Mouse (Mus musculus): ENCODE measurements around the gene Etaa1. TPM values are rescaled to one million over a fixed set of nuclear protein-coding genes. Genes with fewer than 3 reads are reported as not detected.
"Not testable (repeated sequence)": the region's sequence is repeated elsewhere in the genome, so short reads cannot be mapped to it uniquely, and the experiment has no call there.

Gene Etaa1
- polyA plus RNA-seq, 1 experiment from 2014 or later = 20.6 TPM

DNA sequence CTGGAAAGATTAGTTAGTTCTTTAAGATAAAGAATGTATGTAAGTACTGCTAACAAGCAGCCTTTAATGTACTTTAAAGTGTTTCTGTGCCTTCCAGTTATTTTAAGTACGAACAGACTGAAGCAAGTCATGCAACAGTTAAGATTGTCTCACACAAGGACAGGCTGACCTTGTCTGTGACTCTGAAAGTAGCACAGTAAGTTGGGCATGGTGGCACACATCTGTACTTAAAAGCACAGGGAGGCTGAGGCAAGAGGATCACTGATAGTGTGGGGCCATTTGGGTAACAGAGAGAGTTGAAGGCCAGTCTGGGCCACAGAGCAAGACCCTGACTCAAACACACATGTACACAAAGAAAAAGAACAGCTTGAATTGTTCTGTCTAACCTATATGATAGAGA lies 14.5 kb downstream of the Etaa1 start:
- 97% methylated on average over 1 of the region's 1 CpGs for WGBS
- no peaks in the 10 kb centered on the region for H3K27me3 ChIP-seq (ENCODE audit: control insufficient read depth, insufficient read depth, low read length)
- H3K4me3 ChIP-seq (ENCODE audit: low read depth, low read length) = no peak overlapping the region
- no peaks in the 10 kb centered on the region for H3K4me1 ChIP-seq (replicated peaks; ENCODE audit: control insufficient read depth, insufficient read depth, low read length)
- H3K36me3 ChIP-seq (ENCODE audit: control insufficient read depth, insufficient read depth, low read length) = peaks cover 3% of the 10 kb centered on the region; the same call in 1 of the 2 replicates
- ATAC-seq (replicated peaks; ENCODE audit: low FRiP score) (no peak), DNase-seq (ENCODE audit: low spot score) (no peak)
- no peak overlapping the region for H3K27ac ChIP-seq (ENCODE audit: low read depth, low read length)
- no peak overlapping the region for H3K4me2 ChIP-seq (ENCODE audit: low read depth, low read length, severe bottlenecking)
- no peaks in the 10 kb centered on the region for H3K9me3 ChIP-seq (ENCODE audit: control insufficient read depth, low read length)
- no peak overlapping the region for H3K9ac ChIP-seq (ENCODE audit: low read length)

GRCm38 (mm10) chr11:17937931-17938330 lies 15.7 kb downstream of the Etaa1 start:
- H3K27me3 ChIP-seq (ENCODE audit: control insufficient read depth, insufficient read depth, low read length) = no peaks in the 10 kb centered on the region
- H3K4me1 ChIP-seq (replicated peaks; ENCODE audit: control insufficient read depth, insufficient read depth, low read length) = no peaks in the 10 kb centered on the region
- no peaks in the 10 kb centered on the region for H3K9me3 ChIP-seq (ENCODE audit: control insufficient read depth, low read length)
- H3K4me2 ChIP-seq (ENCODE audit: low read depth, low read length, severe bottlenecking) = no peak overlapping the region
- peaks cover 3% of the 10 kb centered on the region; the same call in 1 of the 2 replicates for H3K36me3 ChIP-seq (ENCODE audit: control insufficient read depth, insufficient read depth, low read length)
- ATAC-seq (replicated peaks; ENCODE audit: low FRiP score) (no peak), DNase-seq (ENCODE audit: low spot score) (no peak)
- H3K4me3 ChIP-seq (ENCODE audit: low read depth, low read length) = no peak overlapping the region
- no peak overlapping the region for H3K27ac ChIP-seq (ENCODE audit: low read depth, low read length)
- H3K9ac ChIP-seq (ENCODE audit: low read length) = no peak overlapping the region

- no peaks in the 10 kb centered on the region for H3K9me3 ChIP-seq (ENCODE audit: control insufficient read depth, low read length)
- no peaks in the 10 kb centered on the region for H3K4me1 ChIP-seq (replicated peaks; ENCODE audit: control insufficient read depth, insufficient read depth, low read length)
- no peak overlapping the region for H3K9ac ChIP-seq (ENCODE audit: low read length)
- H3K4me2 ChIP-seq (ENCODE audit: low read depth, low read length, severe bottlenecking) = no peak overlapping the region
- DNase-seq (ENCODE audit: low spot score) (no peak), ATAC-seq (replicated peaks; ENCODE audit: low FRiP score) (no peak)
- 67% methylated on average over 4 of the region's 4 CpGs for WGBS
- no peak overlapping the region for H3K27ac ChIP-seq (ENCODE audit: low read depth, low read length)
- H3K36me3 ChIP-seq (ENCODE audit: control insufficient read depth, insufficient read depth, low read length) = no peaks in the 10 kb centered on the region
- no peaks in the 10 kb centered on the region for H3K27me3 ChIP-seq (ENCODE audit: control insufficient read depth, insufficient read depth, low read length)
- H3K4me3 ChIP-seq (ENCODE audit: low read depth, low read length) = no peak overlapping the region
Measured at GRCm38 (mm10) chr11:17917905-17918304, 35.8 kb downstream of the Etaa1 start.

GRCm38 (mm10) chr11:17917101-17917500 lies 36.6 kb downstream of the Etaa1 start:
- Histone ChIP-seq H3K4me3 (ENCODE audit: low read depth, low read length) (no peak overlapping the region), H3K27me3 (ENCODE audit: control insufficient read depth, insufficient read depth, low read length) (no peaks in the 10 kb centered on the region), H3K4me2 (ENCODE audit: low read depth, low read length, severe bottlenecking) (no peak overlapping the region), H3K36me3 (ENCODE audit: control insufficient read depth, insufficient read depth, low read length) (no peaks in the 10 kb centered on the region), H3K4me1 (replicated peaks; ENCODE audit: control insufficient read depth, insufficient read depth, low read length) (no peaks in the 10 kb centered on the region), H3K9me3 (ENCODE audit: control insufficient read depth, low read length) (no peaks in the 10 kb centered on the region), H3K27ac (ENCODE audit: low read depth, low read length) (no peak overlapping the region), H3K9ac (ENCODE audit: low read length) (no peak overlapping the region)
- 94% methylated on average over 5 of the region's 5 CpGs for WGBS
- ATAC-seq (replicated peaks; ENCODE audit: low FRiP score) (no peak), DNase-seq (ENCODE audit: low spot score) (no peak)

DNA sequence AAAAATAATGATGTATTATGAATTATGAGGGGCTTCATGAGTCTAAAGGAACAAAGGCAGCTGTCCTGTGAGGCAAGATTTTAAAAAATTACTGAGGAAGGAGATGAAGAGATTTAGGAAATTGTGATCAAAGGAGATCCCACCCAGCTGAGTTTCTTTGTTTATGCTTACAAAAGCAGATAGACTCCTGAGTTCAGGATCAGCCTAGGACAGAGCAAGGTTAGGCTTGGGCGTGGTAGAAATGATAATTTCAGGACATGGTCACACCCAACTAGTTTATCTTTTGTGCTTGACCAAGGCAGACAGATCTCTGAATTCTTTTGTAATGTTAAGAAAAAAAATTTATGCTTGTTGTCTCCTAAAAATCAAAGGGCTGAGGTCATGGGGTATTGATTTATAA lies 37.2 kb downstream of the Etaa1 start:
- Histone ChIP-seq H3K4me3 (ENCODE audit: low read depth, low read length) (no peak overlapping the region), H3K27me3 (ENCODE audit: control insufficient read depth, insufficient read depth, low read length) (no peaks in the 10 kb centered on the region), H3K4me2 (ENCODE audit: low read depth, low read length, severe bottlenecking) (no peak overlapping the region), H3K4me1 (replicated peaks; ENCODE audit: control insufficient read depth, insufficient read depth, low read length) (no peaks in the 10 kb centered on the region), H3K9me3 (ENCODE audit: control insufficient read depth, low read length) (no peaks in the 10 kb centered on the region), H3K9ac (ENCODE audit: low read length) (no peak overlapping the region), H3K36me3 (ENCODE audit: control insufficient read depth, insufficient read depth, low read length) (no peaks in the 10 kb centered on the region), H3K27ac (ENCODE audit: low read depth, low read length) (no peak overlapping the region)
- DNase-seq (ENCODE audit: low spot score) (no peak), ATAC-seq (replicated peaks; ENCODE audit: low FRiP score) (no peak)
- 89% methylated on average over 1 of the region's 1 CpGs for WGBS

GRCm38 (mm10) chr11:17900996-17901395 lies 52.7 kb downstream of the Etaa1 start:
- H3K4me2 ChIP-seq (ENCODE audit: low read depth, low read length, severe bottlenecking); H3K9me3 ChIP-seq (ENCODE audit: control insufficient read depth, low read length); DNase-seq (ENCODE audit: low spot score); H3K9ac ChIP-seq (ENCODE audit: low read length); ATAC-seq (replicated peaks; ENCODE audit: low FRiP score); H3K36me3 ChIP-seq (ENCODE audit: control insufficient read depth, insufficient read depth, low read length); H3K27me3 ChIP-seq (ENCODE audit: control insufficient read depth, insufficient read depth, low read length); H3K27ac ChIP-seq (ENCODE audit: low read depth, low read length); H3K4me1 ChIP-seq (replicated peaks; ENCODE audit: control insufficient read depth, insufficient read depth, low read length); H3K4me3 ChIP-seq (ENCODE audit: low read depth, low read length): not testable (repeated sequence)
- 87% methylated on average over 4 of the region's 4 CpGs for WGBS

All from forebrain, embryonic 11.5 days (tissue).